ENCODE assay signal across 18 mouse cellular contexts in genomic region chr7:109622234-109622838, GRCm38 (mm10).
A peak's percentile ranks its signal among the peaks of the same experiment; 100 is the strongest.
DNase-seq lines count a peak whose midpoint lies in the region; ATAC-seq and TF ChIP-seq lines count a peak whose summit lies in the region.
"Had no signal": no experiment of that assay in that cellular context is flagged by ENCODE, and none has a peak within 500 bp of the region (broad histone marks: within the 10 kb centered on the region; RNA-seq: fewer than 3 reads in every experiment).

No protein-coding gene starts in this region.

- DNase-seq in forebrain, embryonic 10.5 days (ENCODE audit: extremely low spot score, low spot score): no peak
- DNase-seq in testis, postnatal 14 days (ENCODE audit: low spot score): no peak
- DNase-seq in kidney, postnatal 4 days: no peak
- no peak for DNase-seq in left cerebral cortex, adult 8-10 months (ENCODE audit: low spot score in 2 of 2)
- DNase-seq: cerebellum, adult 18-20 months; cerebellum, postnatal 36 days; gastrocnemius, postnatal 25 days had no signal

- H3K36me3 ChIP-seq in forebrain, embryonic 10.5 days (replicated peaks): no peaks in the 10 kb centered on the region
- H3K36me3 ChIP-seq in forebrain, embryonic 15.5 days: no peaks in the 10 kb centered on the region
- H3K36me3 ChIP-seq in intestine, embryonic 16.5 days (ENCODE audit: control insufficient read depth, insufficient read depth, low read length): no peaks in the 10 kb centered on the region
- no peaks in the 10 kb centered on the region for H3K36me3 ChIP-seq in intestine, embryonic 15.5 days
- no peaks in the 10 kb centered on the region for H3K36me3 ChIP-seq in testis, adult 2 months (ENCODE audit: control insufficient read depth, insufficient read depth, low read length)
- H3K36me3 ChIP-seq: heart, embryonic 15.5 days; hindbrain, embryonic 12.5 days; neural tube, embryonic 13.5 days had no signal

- H3K27me3 ChIP-seq in forebrain, embryonic 10.5 days (ENCODE audit: poor library complexity, severe bottlenecking): no peaks in the 10 kb centered on the region
- H3K27me3 ChIP-seq in forebrain, embryonic 15.5 days: no peaks in the 10 kb centered on the region
- no peaks in the 10 kb centered on the region for H3K27me3 ChIP-seq in intestine, embryonic 16.5 days (replicated peaks; ENCODE audit: control insufficient read depth, insufficient read depth, low read length)
- H3K27me3 ChIP-seq in intestine, embryonic 15.5 days (replicated peaks): no peaks in the 10 kb centered on the region
- no peaks in the 10 kb centered on the region for H3K27me3 ChIP-seq in testis, adult 2 months (ENCODE audit: control insufficient read depth, insufficient read depth, low read length)
- H3K27me3 ChIP-seq: CH12.LX; heart, embryonic 15.5 days; hindbrain, embryonic 12.5 days; neural tube, embryonic 13.5 days had no signal

- H3K4me1 ChIP-seq in forebrain, embryonic 10.5 days: peaks cover 11% of the 10 kb centered on the region; the same call in 1 of the 2 replicates
- H3K4me1 ChIP-seq in forebrain, embryonic 15.5 days: no peaks in the 10 kb centered on the region
- H3K4me1 ChIP-seq in intestine, embryonic 16.5 days (ENCODE audit: control insufficient read depth, insufficient read depth, low read length): peaks cover 13% of the 10 kb centered on the region
- H3K4me1 ChIP-seq in intestine, embryonic 15.5 days (replicated peaks): peaks cover 17% of the 10 kb centered on the region
- no peaks in the 10 kb centered on the region for H3K4me1 ChIP-seq in testis, adult 2 months (ENCODE audit: control insufficient read depth, insufficient read depth, low read length)

- TF ChIP-seq POLR2A in testis, adult 2 months (IDR thresholded peaks at IDR 0.05; ENCODE audit: control insufficient read depth, low read depth, low read length): no peak

- H3K9me3 ChIP-seq in forebrain, embryonic 10.5 days: no peaks in the 10 kb centered on the region
- H3K9me3 ChIP-seq in forebrain, embryonic 15.5 days: no peaks in the 10 kb centered on the region
- no peaks in the 10 kb centered on the region for H3K9me3 ChIP-seq in intestine, embryonic 16.5 days (ENCODE audit: control insufficient read depth, low read length)
- no peaks in the 10 kb centered on the region for H3K9me3 ChIP-seq in intestine, embryonic 15.5 days
- H3K9me3 ChIP-seq: heart, embryonic 15.5 days; hindbrain, embryonic 12.5 days; neural tube, embryonic 13.5 days had no signal

- 92% methylated on average over 9 of the region's 9 CpGs for WGBS in forebrain, embryonic 10.5 days
- WGBS in forebrain, embryonic 15.5 days: 90% methylated on average over 9 of the region's 9 CpGs
- WGBS in intestine, embryonic 16.5 days: 73% methylated on average over 9 of the region's 9 CpGs
- 73% methylated on average over 9 of the region's 9 CpGs for whole genome bisulfite sequencing in intestine, embryonic 15.5 days

- H3K4me2 ChIP-seq in forebrain, embryonic 15.5 days (replicated peaks): no peak overlapping the region
- no peak overlapping the region for H3K4me2 ChIP-seq in intestine, embryonic 16.5 days (ENCODE audit: low read depth, low read length)
- H3K4me2 ChIP-seq in intestine, embryonic 15.5 days (replicated peaks): no peak overlapping the region
- H3K4me2 ChIP-seq: heart, embryonic 15.5 days; hindbrain, embryonic 12.5 days; midbrain, embryonic 11.5 days; neural tube, embryonic 13.5 days had no signal

- ATAC-seq in forebrain, embryonic 15.5 days (replicated peaks): no peak
- 0 out of 2 replicates have a peak, but pooled peaks have one; percentile 11 for ATAC-seq in intestine, embryonic 16.5 days
- no peak for ATAC-seq in intestine, embryonic 15.5 days
- ATAC-seq: intestine, postnatal 0 days had no signal

- H3K27ac ChIP-seq in forebrain, embryonic 10.5 days: peak overlapping the region; percentile 17; the same call in 1 of the 2 replicates
- no peak overlapping the region for H3K27ac ChIP-seq in forebrain, embryonic 15.5 days (replicated peaks)
- no peak overlapping the region for H3K27ac ChIP-seq in intestine, embryonic 16.5 days (ENCODE audit: low read length)
- no peak overlapping the region for H3K27ac ChIP-seq in intestine, embryonic 15.5 days
- H3K27ac ChIP-seq in testis, adult 2 months (ENCODE audit: control insufficient read depth, insufficient read depth, low read depth, low read length): peak overlapping the region; percentile 16
- H3K27ac ChIP-seq: hindbrain, embryonic 12.5 days; macrophage had no signal

- TF ChIP-seq CTCF in testis, adult 2 months (IDR thresholded peaks at IDR 0.05; ENCODE audit: control insufficient read depth, insufficient read depth, insufficient replicate concordance, low read depth, low read length): no peak

- no peak overlapping the region for H3K9ac ChIP-seq in forebrain, embryonic 15.5 days (replicated peaks)
- H3K9ac ChIP-seq in intestine, embryonic 16.5 days (ENCODE audit: low read depth, low read length): no peak overlapping the region
- H3K9ac ChIP-seq in intestine, embryonic 15.5 days: no peak overlapping the region
- H3K9ac ChIP-seq: heart, embryonic 15.5 days; hindbrain, embryonic 12.5 days; neural tube, embryonic 13.5 days had no signal

- H3K4me3 ChIP-seq in forebrain, embryonic 10.5 days: no peak overlapping the region
- no peak overlapping the region for H3K4me3 ChIP-seq in forebrain, embryonic 15.5 days
- H3K4me3 ChIP-seq in intestine, embryonic 16.5 days (ENCODE audit: low read length): no peak overlapping the region
- H3K4me3 ChIP-seq in intestine, embryonic 15.5 days (replicated peaks): no peak overlapping the region
- no peak overlapping the region for H3K4me3 ChIP-seq in testis, adult 2 months (ENCODE audit: control insufficient read depth, low read depth, low read length)
- H3K4me3 ChIP-seq: heart, embryonic 15.5 days; hindbrain, embryonic 12.5 days; neural tube, embryonic 13.5 days had no signal

Comparison
In these comparisons a context has a peak if more than half of its experiments do, and no peak if none do; other contexts are left out.
1. H3K27ac ChIP-seq: peak in forebrain, embryonic 10.5 days (single experiment) and testis, adult 2 months (single experiment); none in forebrain, embryonic 15.5 days (single experiment), intestine, embryonic 16.5 days (single experiment) and intestine, embryonic 15.5 days (single experiment).